Mouse (Mus musculus) intestine, embryonic 16.5 days (tissue): ENCODE data around the gene Thy1. TPM values are rescaled to one million over a fixed set of nuclear protein-coding genes. Genes with fewer than 3 reads are reported as not detected.

Experiments
- ATAC-seq: fragments of 200-750 bp; cut with Nextera tagmentation; 2 replicates; pipeline ENCODE4 v1.8.0; 2017; ENCODE audit warnings: moderate TSS enrichment, moderate library complexity
- H3K27ac ChIP-seq: fragments of 300-500 bp; sonication (generic); 2 replicates; pipeline ENCODE4 v1.5.1; 2014; ENCODE audit warnings: mild to moderate bottlenecking, low read length
- H3K27me3 ChIP-seq: fragments of 300-500 bp; sonication (generic); replicated peaks from 2 replicates; pipeline ENCODE4 v1.6.1; 2014; ENCODE audit warnings: low read length, control low read depth, mixed read lengths; ENCODE audit not compliant: control insufficient read depth, insufficient read depth
- H3K36me3 ChIP-seq: fragments of 300-500 bp; sonication (generic); 2 replicates; pipeline ENCODE4 v1.6.1; 2014; ENCODE audit warnings: low read length, control low read depth; ENCODE audit not compliant: control insufficient read depth, insufficient read depth
- H3K4me1 ChIP-seq: fragments of 300-500 bp; sonication (generic); 2 replicates; pipeline ENCODE4 v1.6.1; 2014; ENCODE audit warnings: low read length, control low read depth, mixed read lengths; ENCODE audit not compliant: control insufficient read depth, insufficient read depth
- H3K4me2 ChIP-seq: fragments of 300-500 bp; sonication (generic); 2 replicates; pipeline ENCODE4 v1.6.1; 2014; ENCODE audit warnings: low read depth, low read length, control low read depth
- H3K4me3 ChIP-seq: fragments of 300-500 bp; sonication (generic); 2 replicates; pipeline ENCODE4 v1.5.1; 2014; ENCODE audit warnings: mild to moderate bottlenecking, low read length
- H3K9ac ChIP-seq: fragments of 300-500 bp; sonication (generic); 2 replicates; pipeline ENCODE4 v1.6.1; 2014; ENCODE audit warnings: low read depth, low read length
- H3K9me3 ChIP-seq: fragments of 300-500 bp; sonication (generic); 2 replicates; pipeline ENCODE4 v1.6.1; 2016; ENCODE audit warnings: low read length, control low read depth; ENCODE audit not compliant: control insufficient read depth
- WGBS: fragments of 180-500 bp; shearing (Covaris S2); extraction: QIAGEN DNeasy Blood & Tissue Kit; methylation state at CpG from one replicate; pipeline ENCODE4 v1.1.7; 2014; 5-methylcytosine and 5-hydroxymethylcytosine counted together
- polyA plus RNA-seq: library from polyadenylated mRNA; unstranded; fragments of >200 nt; fragmentation: Nextera tagmentation; extraction: Ambion mirVana; gene quantifications from 2 replicates; pipeline ENCODE4 v1.2.1, GENCODE M21; 2015

Gene Thy1
- polyA plus RNA-seq, 1 experiment from 2014 or later: 1.8 TPM

- Histone ChIP-seq H3K27ac (no peak overlapping the region), H3K9ac (no peak overlapping the region), H3K27me3 (no peaks in the 10 kb centered on the region), H3K4me2 (no peak overlapping the region), H3K4me3 (no peak overlapping the region), H3K9me3 (no peaks in the 10 kb centered on the region), H3K4me1 (peaks cover 23% of the 10 kb centered on the region), H3K36me3 (no peaks in the 10 kb centered on the region)
- ATAC-seq: no peak
- WGBS: 84% methylated on average over 11 of the region's 11 CpGs
Observed at GRCm38 (mm10) chr9:44077266-44077910, 34.2 kb downstream of the Thy1 start.

DNA sequence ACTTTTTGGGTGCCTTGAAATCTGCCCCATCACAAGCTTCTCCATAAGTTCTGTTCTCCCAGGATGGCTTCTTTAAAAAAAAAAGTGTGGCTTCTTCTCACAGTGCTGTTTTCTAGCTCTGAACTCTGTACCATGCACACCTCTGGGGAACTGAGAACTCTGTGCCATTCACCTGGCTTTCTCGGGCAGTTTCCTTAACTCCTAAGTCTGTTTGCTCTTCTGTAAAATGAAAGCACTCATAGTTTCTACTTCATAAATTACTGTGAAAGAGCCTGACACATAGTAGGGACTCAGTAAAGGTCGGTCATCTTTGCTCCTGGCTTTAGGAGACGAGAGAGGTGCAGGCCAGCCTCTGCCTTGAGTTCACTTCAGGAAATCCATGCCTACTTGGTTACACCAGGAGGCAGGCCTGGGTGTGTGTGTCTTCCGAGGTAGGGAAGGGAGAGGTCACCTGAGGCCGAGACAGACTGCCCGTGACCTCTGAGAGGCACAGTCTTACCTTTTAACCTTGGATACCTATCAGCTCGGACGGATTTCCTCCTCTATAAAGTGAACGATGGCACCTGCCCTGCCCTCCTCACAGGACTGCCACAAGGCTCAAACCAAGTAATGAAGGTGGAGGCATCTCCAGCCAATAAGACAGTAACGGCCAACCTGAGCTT lies 35.1 kb downstream of the Thy1 start:
- H3K4me3 ChIP-seq: no peak overlapping the region
- peak overlapping the region; percentile 20; the same call in 1 of the 2 replicates for H3K9ac ChIP-seq
- H3K4me2 ChIP-seq: no peak overlapping the region; the same call in 1 of the 2 replicates
- H3K4me1 ChIP-seq: peaks cover 23% of the 10 kb centered on the region
- H3K36me3 ChIP-seq: no peaks in the 10 kb centered on the region
- H3K27me3 ChIP-seq: no peaks in the 10 kb centered on the region
- no peaks in the 10 kb centered on the region for H3K9me3 ChIP-seq
- H3K27ac ChIP-seq: no peak overlapping the region; the same call in 1 of the 2 replicates
- WGBS: 68% methylated on average over 10 of the region's 10 CpGs
- no peak for ATAC-seq

DNA sequence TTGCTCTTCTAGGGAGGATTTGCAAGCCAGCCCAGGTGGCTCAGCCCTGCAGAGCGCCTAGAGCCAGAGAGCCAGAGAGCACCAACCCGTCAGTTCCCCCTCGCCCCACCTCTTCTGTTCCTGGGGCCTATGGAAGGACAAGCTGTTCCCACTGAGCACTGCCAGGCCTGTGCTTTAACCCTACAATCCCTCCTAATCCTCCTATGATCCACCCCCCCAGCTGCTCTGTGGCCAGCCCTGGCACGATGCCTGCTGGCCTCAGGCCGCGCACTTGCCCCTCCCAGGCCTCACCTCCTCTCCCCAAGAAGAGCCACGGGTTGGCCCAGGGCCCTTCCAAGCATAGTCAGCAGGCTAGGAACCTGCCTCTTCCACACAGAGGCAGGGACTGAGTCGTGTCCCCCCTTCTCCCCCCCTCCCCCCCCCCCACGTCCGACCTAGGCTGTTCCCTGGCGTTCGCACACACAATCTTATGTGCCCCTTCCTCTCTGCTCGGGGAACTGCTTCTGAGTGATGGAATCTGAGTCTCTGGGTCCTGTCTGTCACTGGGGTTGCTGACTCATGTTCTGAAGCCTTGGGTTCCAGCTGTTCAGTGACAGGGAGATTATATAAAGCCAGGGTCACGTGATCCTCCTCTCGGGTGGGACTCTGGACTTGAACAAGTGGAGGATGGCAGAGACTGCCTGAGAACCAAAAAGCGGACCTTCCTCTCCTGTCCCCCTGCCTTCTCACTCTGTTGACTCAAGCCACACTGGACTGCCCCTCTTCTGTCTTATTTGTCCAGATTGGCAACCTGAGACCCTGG lies 36.0 kb downstream of the Thy1 start:
- Histone ChIP-seq H3K4me2 (no peak overlapping the region; the same call in 1 of the 2 replicates), H3K4me1 (peaks cover 32% of the 10 kb centered on the region), H3K36me3 (no peaks in the 10 kb centered on the region), H3K27me3 (no peaks in the 10 kb centered on the region), H3K9ac (peak overlapping the region; percentile 20; the same call in 1 of the 2 replicates), H3K27ac (peak overlapping the region; percentile 13; the same call in 1 of the 2 replicates), H3K4me3 (no peak overlapping the region), H3K9me3 (no peaks in the 10 kb centered on the region)
- 36% methylated on average over 16 of the region's 16 CpGs for WGBS
- ATAC-seq: peak; percentile 61

DNA sequence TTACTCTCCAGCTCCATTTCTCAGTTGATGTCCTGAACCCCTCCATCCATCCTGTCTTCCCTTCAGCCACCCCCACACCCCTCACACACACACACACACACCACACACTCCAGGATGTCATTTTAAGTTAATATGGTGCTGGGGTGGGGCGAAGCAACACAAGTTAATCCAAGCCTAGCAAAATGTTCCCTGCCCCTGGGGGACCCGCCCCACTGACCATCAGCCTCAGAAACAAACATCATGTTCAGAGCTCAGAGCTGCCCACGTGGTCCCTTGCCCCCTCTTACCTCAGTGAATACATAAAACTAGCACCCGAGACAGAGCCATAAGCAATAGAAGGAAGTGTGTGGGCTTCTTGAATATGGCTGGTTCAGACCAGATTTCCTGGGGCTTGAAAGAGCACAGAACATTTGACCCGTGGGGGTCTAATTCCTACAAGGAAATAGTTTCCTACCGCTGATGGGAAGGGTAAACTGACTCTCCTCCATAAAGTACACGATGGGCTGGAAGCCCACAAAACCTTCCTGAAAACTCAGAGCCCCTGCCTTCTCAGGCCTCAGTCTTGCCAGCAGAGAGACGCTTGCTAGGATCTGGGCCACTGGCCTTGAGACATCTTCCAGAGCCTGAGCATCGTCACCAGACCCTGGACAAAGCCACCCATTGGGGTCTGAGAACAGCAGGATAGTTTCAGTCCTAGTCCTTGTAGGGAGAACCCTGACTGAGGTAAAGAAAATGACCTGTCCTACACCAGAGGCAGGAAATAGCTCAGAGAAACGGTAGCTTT lies 37.0 kb downstream of the Thy1 start:
- H3K4me1 ChIP-seq: peaks cover 37% of the 10 kb centered on the region
- H3K4me2 ChIP-seq: no peak overlapping the region
- H3K9ac ChIP-seq: no peak overlapping the region
- H3K27me3 ChIP-seq: no peaks in the 10 kb centered on the region
- no peak overlapping the region for H3K4me3 ChIP-seq
- WGBS: 72% methylated on average over 10 of the region's 10 CpGs
- H3K27ac ChIP-seq: no peak overlapping the region
- H3K9me3 ChIP-seq: no peaks in the 10 kb centered on the region
- no peak for ATAC-seq
- H3K36me3 ChIP-seq: no peaks in the 10 kb centered on the region

- Histone ChIP-seq H3K9ac (no peak overlapping the region), H3K36me3 (no peaks in the 10 kb centered on the region), H3K9me3 (no peaks in the 10 kb centered on the region), H3K4me1 (peaks cover 42% of the 10 kb centered on the region), H3K4me3 (no peak overlapping the region), H3K27ac (no peak overlapping the region), H3K27me3 (no peaks in the 10 kb centered on the region), H3K4me2 (no peak overlapping the region)
- ATAC-seq: no peak
- WGBS: 67% methylated on average over 5 of the region's 5 CpGs
Observed at GRCm38 (mm10) chr9:44080953-44081352, 37.8 kb downstream of the Thy1 start.

DNA sequence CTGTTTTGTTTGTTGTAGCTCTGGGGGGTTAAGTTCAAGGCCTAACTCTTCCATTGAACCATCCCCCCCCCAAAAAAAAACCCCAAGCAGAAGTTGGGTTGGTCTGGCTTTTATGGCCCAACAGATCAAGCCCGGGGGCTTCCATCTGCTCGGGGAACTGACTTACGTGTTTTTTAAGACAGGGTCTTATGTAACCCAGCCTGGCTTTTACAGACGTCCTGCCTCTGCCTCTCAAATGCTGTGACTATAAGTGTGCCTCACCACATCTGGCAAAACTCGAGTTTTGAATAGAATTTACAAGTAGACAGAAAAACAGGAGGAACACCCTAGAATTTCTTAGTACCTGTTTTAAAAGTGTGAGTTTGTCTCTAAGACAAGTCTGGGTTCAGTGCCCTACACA lies 38.4 kb downstream of the Thy1 start:
- Histone ChIP-seq H3K4me3 (no peak overlapping the region), H3K36me3 (no peaks in the 10 kb centered on the region), H3K4me1 (peaks cover 48% of the 10 kb centered on the region), H3K27me3 (no peaks in the 10 kb centered on the region), H3K27ac (no peak overlapping the region), H3K4me2 (no peak overlapping the region), H3K9me3 (no peaks in the 10 kb centered on the region), H3K9ac (no peak overlapping the region)
- ATAC-seq: no peak
- WGBS: 69% methylated on average over 5 of the region's 5 CpGs

DNA sequence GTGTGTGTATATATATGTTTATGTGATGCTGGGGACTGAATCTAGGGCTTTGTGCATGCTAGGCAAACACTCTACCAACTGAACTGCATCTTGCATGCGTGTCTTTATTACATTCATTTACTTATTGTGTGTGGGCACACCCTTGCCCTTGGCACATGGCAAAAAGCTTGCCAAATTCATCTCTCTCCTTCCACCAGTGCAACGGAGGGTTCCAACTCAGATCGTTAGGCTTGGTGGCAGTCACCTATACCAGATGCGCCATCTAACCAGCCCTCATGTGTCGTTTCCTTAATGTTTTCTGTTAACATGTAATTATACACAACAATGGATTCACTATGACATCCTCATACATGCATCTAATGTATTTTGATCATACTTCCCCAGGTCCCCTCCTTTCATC lies 39.1 kb downstream of the Thy1 start:
- no peaks in the 10 kb centered on the region for H3K9me3 ChIP-seq
- no peaks in the 10 kb centered on the region for H3K36me3 ChIP-seq
- no peak overlapping the region for H3K9ac ChIP-seq
- H3K4me3 ChIP-seq: no peak overlapping the region
- H3K27me3 ChIP-seq: no peaks in the 10 kb centered on the region
- no peak for ATAC-seq
- WGBS: 91% methylated on average over 5 of the region's 5 CpGs
- peaks cover 53% of the 10 kb centered on the region for H3K4me1 ChIP-seq
- H3K27ac ChIP-seq: no peak overlapping the region
- no peak overlapping the region for H3K4me2 ChIP-seq

DNA sequence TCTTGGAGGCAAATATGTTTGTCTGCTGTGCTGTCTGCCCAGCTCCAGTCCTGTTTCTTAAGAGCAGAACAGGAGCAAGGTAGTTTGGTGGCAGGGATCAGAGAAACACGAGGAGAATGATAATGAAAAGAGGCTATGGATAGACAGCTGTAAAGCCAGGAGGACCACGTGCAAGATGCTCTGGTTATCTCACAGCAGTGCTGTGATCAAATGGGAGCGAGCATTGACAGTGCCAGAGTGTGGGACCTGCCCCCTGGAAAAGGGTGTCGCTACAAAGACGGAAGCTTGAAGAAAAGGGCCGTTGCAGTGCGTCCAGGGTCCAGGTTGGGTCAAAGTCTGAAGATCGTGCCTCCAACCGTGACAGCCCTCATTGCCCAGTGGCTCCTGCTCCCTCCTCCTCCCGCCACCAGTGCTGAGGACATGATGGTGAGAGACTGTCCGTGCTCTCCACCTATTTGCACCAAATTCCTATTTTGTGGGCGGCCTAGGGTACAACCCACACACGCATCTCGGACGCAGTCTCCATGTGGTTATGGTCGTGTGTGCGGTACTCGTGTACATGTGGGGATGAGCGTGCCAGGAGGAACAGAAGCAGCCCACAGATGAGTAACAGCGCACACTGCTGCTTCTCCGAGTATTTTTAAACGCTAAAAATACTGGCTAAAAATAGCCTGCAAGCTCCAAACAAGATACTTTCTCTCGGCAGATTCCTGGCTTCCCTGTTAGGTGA lies 40.4 kb downstream of the Thy1 start:
- Histone ChIP-seq H3K27ac (peak overlapping the region; percentile 50), H3K4me2 (peak overlapping the region; percentile 99), H3K36me3 (no peaks in the 10 kb centered on the region), H3K4me3 (peak overlapping the region; percentile 66), H3K9ac (peak overlapping the region; percentile 30; the same call in 1 of the 2 replicates), H3K9me3 (no peaks in the 10 kb centered on the region), H3K27me3 (no peaks in the 10 kb centered on the region), H3K4me1 (peaks cover 57% of the 10 kb centered on the region)
- 9% methylated on average over 23 of the region's 23 CpGs for WGBS
- peak; percentile 45 for ATAC-seq
